Mouse (Mus musculus): ENCODE data around the gene Plekho2. TPM values are rescaled to one million over a fixed set of nuclear protein-coding genes. Genes with fewer than 3 reads are reported as not detected.

Gene Plekho2
- polyA plus RNA-seq, 1 experiment from 2014 or later, result 15.2 TPM

DNA sequence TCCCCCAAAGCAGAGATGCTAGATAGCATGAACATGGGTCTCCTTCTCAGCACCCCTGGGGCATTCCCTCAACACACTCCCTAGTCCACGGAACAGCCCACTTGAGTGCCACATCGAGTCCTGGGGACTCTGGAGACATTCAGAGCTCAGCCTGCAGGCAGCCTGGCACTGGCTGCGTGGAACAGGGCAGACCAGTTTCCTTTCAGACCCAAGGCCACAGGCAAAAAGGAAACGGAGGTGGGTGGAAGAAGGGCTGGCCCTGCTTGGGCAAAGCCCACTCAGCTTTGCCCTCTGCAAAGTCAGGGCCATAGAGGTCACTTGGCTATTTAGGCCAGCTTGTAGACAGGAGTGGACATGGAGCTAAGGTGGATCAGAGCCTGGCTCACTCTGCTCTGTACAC is 32.0 kb downstream of the Plekho2 start:
- DNase-seq (ENCODE audit: low spot score), result no peak
- H3K27me3 ChIP-seq (replicated peaks; ENCODE audit: low read depth, poor library complexity, severe bottlenecking), result no peaks in the 10 kb centered on the region
- 75% methylated on average over 4 of the region's 4 CpGs for whole genome bisulfite sequencing
- H3K9me3 ChIP-seq, result no peaks in the 10 kb centered on the region
- peak overlapping the region; percentile 31 for H3K27ac ChIP-seq (replicated peaks)
- no peak overlapping the region for H3K4me3 ChIP-seq
- H3K4me1 ChIP-seq, result peaks cover 40% of the 10 kb centered on the region
- 0 out of 2 replicates have a peak, but pooled peaks cover 1% of the 10 kb centered on the region for H3K36me3 ChIP-seq (replicated peaks)

DNA sequence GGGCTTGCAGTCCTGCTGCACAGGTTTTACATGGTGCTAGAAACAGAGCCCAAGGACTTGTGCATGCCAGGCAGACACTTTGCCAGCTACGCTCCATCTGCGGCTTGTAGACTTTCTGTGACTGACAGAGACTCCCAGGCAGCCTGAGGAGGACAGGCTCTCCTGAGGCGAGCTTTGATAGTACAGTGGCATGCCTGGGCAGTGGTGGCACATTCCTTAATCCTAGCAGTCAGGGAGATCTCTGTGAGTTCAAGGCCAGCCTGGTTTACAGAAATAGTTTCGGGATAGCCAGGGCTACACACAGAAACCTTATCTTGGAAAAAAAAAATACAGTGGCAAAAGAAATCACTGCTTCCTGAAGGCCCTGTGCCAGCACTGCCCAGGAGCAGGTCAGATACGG is 32.7 kb downstream of the Plekho2 start:
- no peak for DNase-seq (ENCODE audit: low spot score)
- no peak overlapping the region for H3K4me3 ChIP-seq
- H3K4me1 ChIP-seq, result peaks cover 40% of the 10 kb centered on the region
- H3K27me3 ChIP-seq (replicated peaks; ENCODE audit: low read depth, poor library complexity, severe bottlenecking), result no peaks in the 10 kb centered on the region
- peak overlapping the region; percentile 40 for H3K27ac ChIP-seq (replicated peaks)
- H3K9me3 ChIP-seq, result no peaks in the 10 kb centered on the region
- 82% methylated on average over 5 of the region's 5 CpGs for WGBS
- H3K36me3 ChIP-seq (replicated peaks), result no peaks in the 10 kb centered on the region

DNA sequence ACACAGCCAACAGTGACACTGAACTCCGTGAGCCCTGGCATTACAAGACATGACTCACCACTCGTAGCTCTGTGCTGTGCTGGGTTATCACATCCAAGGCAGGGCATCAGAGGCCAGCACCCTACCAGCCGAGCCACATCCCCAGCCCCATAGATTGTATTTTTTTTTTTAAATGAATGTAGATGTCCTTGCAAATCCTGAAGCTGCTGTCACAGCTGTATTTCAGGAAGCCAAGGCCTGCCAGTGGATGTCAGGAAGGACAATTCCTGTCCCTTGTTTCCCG is 33.5 kb downstream of the Plekho2 start:
- H3K4me3 ChIP-seq, result no peak overlapping the region
- no peaks in the 10 kb centered on the region for H3K27me3 ChIP-seq (replicated peaks; ENCODE audit: low read depth, poor library complexity, severe bottlenecking)
- H3K9me3 ChIP-seq, result no peaks in the 10 kb centered on the region
- 68% methylated on average over 4 of the region's 4 CpGs for WGBS
- no peak for DNase-seq (ENCODE audit: low spot score)
- H3K4me1 ChIP-seq, result peaks cover 42% of the 10 kb centered on the region
- H3K27ac ChIP-seq (replicated peaks), result 0 out of 2 replicates have a peak overlapping the region, but pooled peaks have one; percentile 40
- H3K36me3 ChIP-seq (replicated peaks), result no peaks in the 10 kb centered on the region

- WGBS, result 78% methylated on average over 10 of the region's 10 CpGs
- DNase-seq (ENCODE audit: low spot score), result no peak
- no peak overlapping the region for H3K27ac ChIP-seq (replicated peaks)
Measured at GRCm38 (mm10) chr9:65545635-65546412, 34.0 kb downstream of the Plekho2 start.

DNA sequence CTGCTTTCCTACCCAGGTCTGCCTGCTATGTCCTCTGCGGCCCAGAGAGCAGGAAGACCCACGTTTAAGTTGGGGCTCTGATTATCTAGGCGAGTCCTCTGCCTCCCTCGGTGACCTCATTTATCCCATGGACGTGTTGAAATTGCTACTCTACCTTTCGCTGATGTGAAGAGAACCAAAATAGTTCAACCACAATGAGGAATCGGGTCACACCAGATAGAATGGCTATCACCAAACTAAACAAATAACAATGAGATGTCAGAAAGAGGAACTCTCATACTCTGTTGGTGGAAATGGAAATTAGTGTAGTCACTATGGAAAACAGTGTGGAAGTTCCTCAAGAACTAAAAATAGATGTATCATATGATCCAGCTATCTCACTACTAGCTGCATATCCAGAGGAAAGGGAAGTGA is 37.7 kb downstream of the Plekho2 start:
- Histone ChIP-seq H3K4me3 (no peak overlapping the region), H3K9me3 (no peaks in the 10 kb centered on the region), H3K36me3 (replicated peaks) (no peaks in the 10 kb centered on the region), H3K27me3 (replicated peaks; ENCODE audit: low read depth, poor library complexity, severe bottlenecking) (no peaks in the 10 kb centered on the region), H3K4me1 (peaks cover 11% of the 10 kb centered on the region), H3K27ac (replicated peaks) (no peak overlapping the region)
- WGBS, result 85% methylated on average over 7 of the region's 7 CpGs
- DNase-seq (ENCODE audit: low spot score), result no peak

More at GRCm38 (mm10) chr9:65545635-65546412, 34.0 kb downstream of the Plekho2 start:
- Histone ChIP-seq H3K36me3 (replicated peaks) (no peaks in the 10 kb centered on the region), H3K4me1 (peaks cover 37% of the 10 kb centered on the region), H3K4me3 (no peak overlapping the region), H3K27me3 (replicated peaks; ENCODE audit: low read depth, poor library complexity, severe bottlenecking) (no peaks in the 10 kb centered on the region), H3K9me3 (no peaks in the 10 kb centered on the region)

GRCm38 (mm10) chr9:65541126-65542068 is 38.4 kb downstream of the Plekho2 start:
- DNase-seq (ENCODE audit: low spot score), result no peak
- Histone ChIP-seq H3K27me3 (replicated peaks; ENCODE audit: low read depth, poor library complexity, severe bottlenecking) (no peaks in the 10 kb centered on the region), H3K27ac (replicated peaks) (no peak overlapping the region), H3K9me3 (no peaks in the 10 kb centered on the region), H3K4me1 (peaks cover 11% of the 10 kb centered on the region), H3K36me3 (replicated peaks) (no peaks in the 10 kb centered on the region), H3K4me3 (no peak overlapping the region)
- WGBS, result 74% methylated on average over 13 of the region's 13 CpGs

DNA sequence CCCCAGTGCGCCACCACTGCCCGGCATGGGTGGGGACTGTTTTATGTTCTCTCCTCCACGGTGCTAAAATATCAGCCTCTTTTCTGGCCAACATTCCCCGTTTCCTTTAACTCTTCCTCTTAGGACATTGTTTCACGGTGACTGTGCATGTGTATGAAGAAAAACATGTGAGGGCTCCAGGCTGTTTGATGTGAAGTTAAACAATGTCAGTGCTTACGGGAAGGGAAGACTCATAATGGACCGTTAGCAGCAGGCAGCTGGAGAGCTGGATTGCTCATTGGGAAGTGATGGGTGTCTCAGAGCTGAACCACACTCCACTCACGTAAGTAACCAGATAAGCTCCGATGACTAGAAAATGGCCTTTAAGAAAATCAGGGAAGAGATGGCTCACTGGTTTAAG is 40.1 kb downstream of the Plekho2 start:
- Histone ChIP-seq H3K9me3 (no peaks in the 10 kb centered on the region), H3K27ac (replicated peaks) (no peak overlapping the region), H3K4me3 (no peak overlapping the region), H3K36me3 (replicated peaks) (no peaks in the 10 kb centered on the region), H3K27me3 (replicated peaks; ENCODE audit: low read depth, poor library complexity, severe bottlenecking) (no peaks in the 10 kb centered on the region), H3K4me1 (peaks cover 7% of the 10 kb centered on the region)
- WGBS, result 90% methylated on average over 9 of the region's 9 CpGs
- DNase-seq (ENCODE audit: low spot score), result no peak

DNA sequence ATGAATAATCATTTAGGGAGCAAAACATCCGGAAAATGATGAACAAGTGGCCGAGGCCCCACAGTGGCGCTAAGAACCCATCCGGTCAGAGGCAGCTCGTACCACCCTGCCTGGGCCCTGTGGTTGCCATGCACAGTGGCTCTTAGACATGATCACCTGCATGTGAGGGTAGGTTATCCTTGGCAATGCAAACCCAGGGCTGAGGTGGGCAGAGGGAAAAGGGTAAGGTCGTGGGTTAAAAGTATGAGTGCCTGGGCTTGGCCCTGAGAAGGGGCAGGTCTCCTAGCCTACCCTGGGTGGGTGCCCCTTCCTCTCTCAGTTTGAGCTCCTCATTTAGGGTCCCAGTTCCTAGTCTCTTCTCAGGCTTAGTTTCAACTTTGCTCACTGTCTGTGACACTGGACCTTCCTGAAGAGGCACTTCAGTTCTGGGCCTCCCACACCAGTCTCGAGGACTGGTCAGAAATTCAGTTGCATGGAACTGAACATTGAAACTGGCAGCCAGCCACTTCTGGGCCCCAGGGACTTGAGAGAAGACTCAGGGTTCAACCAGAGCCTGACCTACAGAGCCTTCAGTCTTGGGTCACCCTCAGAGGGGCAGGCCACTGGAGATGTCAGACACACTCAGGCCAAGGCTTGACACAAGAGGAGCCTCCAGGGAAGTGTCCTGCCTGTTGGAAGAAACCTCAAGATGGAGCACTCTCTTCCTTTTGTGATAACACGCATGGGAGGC is 41.8 kb downstream of the Plekho2 start:
- no peak overlapping the region for H3K4me3 ChIP-seq
- H3K4me1 ChIP-seq, result peaks cover 8% of the 10 kb centered on the region
- no peaks in the 10 kb centered on the region for H3K27me3 ChIP-seq (replicated peaks; ENCODE audit: low read depth, poor library complexity, severe bottlenecking)
- WGBS, result 92% methylated on average over 8 of the region's 8 CpGs
- DNase-seq (ENCODE audit: low spot score), result no peak
- peaks cover 5% of the 10 kb centered on the region; the same call in 1 of the 2 replicates for H3K9me3 ChIP-seq
- H3K36me3 ChIP-seq (replicated peaks), result no peaks in the 10 kb centered on the region
- H3K27ac ChIP-seq (replicated peaks), result no peak overlapping the region

GRCm38 (mm10) chr9:65536491-65536890 is 43.3 kb downstream of the Plekho2 start:
- Histone ChIP-seq H3K4me3 (no peak overlapping the region), H3K4me1 (peaks cover 5% of the 10 kb centered on the region), H3K9me3 (peaks cover 5% of the 10 kb centered on the region; the same call in 1 of the 2 replicates), H3K36me3 (replicated peaks) (no peaks in the 10 kb centered on the region), H3K27me3 (replicated peaks; ENCODE audit: low read depth, poor library complexity, severe bottlenecking) (no peaks in the 10 kb centered on the region), H3K27ac (replicated peaks) (no peak overlapping the region)
- no peak for DNase-seq (ENCODE audit: low spot score)
- 77% methylated on average over 4 of the region's 4 CpGs for WGBS

GRCm38 (mm10) chr9:65535789-65536469 is 43.9 kb downstream of the Plekho2 start:
- no peak for DNase-seq (ENCODE audit: low spot score)
- Histone ChIP-seq H3K9me3 (peaks cover 5% of the 10 kb centered on the region; the same call in 1 of the 2 replicates), H3K27me3 (replicated peaks; ENCODE audit: low read depth, poor library complexity, severe bottlenecking) (no peaks in the 10 kb centered on the region), H3K4me1 (peaks cover 5% of the 10 kb centered on the region; the same call in 1 of the 2 replicates), H3K4me3 (no peak overlapping the region), H3K36me3 (replicated peaks) (no peaks in the 10 kb centered on the region), H3K27ac (replicated peaks) (no peak overlapping the region)
- 89% methylated on average over 10 of the region's 11 CpGs for WGBS

DNA sequence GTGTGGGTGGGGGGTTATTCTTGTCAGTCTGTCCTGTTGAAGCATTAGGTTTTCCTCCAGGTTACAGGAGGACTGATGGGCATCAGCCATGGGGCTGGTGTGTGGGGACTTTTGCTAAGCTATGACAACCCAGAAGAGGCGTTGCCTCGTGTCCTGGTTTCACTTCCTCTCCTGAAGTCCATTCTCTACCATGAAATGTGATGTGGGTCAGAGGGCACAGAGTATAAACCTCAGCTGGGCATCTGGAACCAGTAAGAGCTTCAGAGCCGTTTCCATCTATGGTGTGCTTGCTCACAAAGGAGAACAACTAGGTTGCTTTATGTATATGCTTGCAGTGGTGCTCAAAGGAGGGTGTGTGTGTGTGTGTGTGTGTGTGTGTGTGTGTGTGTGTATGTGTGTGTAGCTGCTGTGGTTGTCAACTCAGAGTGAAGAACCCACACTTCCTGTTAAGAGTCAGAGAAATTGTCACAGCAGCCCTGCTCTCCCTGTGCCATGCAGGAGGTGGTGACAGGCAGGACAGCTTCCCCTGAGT is 44.6 kb downstream of the Plekho2 start:
- Histone ChIP-seq H3K27me3 (replicated peaks; ENCODE audit: low read depth, poor library complexity, severe bottlenecking) (no peaks in the 10 kb centered on the region), H3K9me3 (peaks cover 5% of the 10 kb centered on the region; the same call in 1 of the 2 replicates), H3K27ac (replicated peaks) (no peak overlapping the region; the same call in 1 of the 2 replicates), H3K4me1 (peaks cover 5% of the 10 kb centered on the region; the same call in 1 of the 2 replicates), H3K4me3 (no peak overlapping the region), H3K36me3 (replicated peaks) (no peaks in the 10 kb centered on the region)
- 74% methylated on average over 3 of the region's 3 CpGs for WGBS
- DNase-seq (ENCODE audit: low spot score), result no peak
